Mouse (Mus musculus) MEL (cell line): ENCODE data around the gene Tmub2.

Experiments used
- CHD2 ChIP-seq: IDR thresholded peaks from 2 replicates; pipeline ENCODE4 v1.6.1; 2011; ENCODE audit warnings: low read length, improper control_type of control experiment
- CTCF ChIP-seq, 3 experiments: IDR thresholded peaks in 2 of 3; conservative IDR thresholded peaks in 1 of 3; 2 replicates each; pipeline ENCODE4 v1.5.1; 2011 to 2012; ENCODE audit warnings: low read length in 3 of 3, low read depth in 2 of 3, mild to moderate bottlenecking in 2 of 3, improper control_type of control experiment in 1 of 3, inconsistent platforms in 1 of 3, mixed read lengths in 1 of 3, moderate library complexity in 1 of 3; ENCODE audit not compliant: control insufficient read depth in 1 of 3, insufficient read depth in 1 of 3, poor library complexity in 1 of 3, severe bottlenecking in 1 of 3
- E2F4 ChIP-seq: IDR thresholded peaks from 2 replicates; pipeline ENCODE4 v1.6.1; 2011; ENCODE audit warnings: low read depth, low read length, improper control_type of control experiment, borderline replicate concordance
- KAT2A ChIP-seq: conservative IDR thresholded peaks from 2 replicates; pipeline ENCODE4 v1.6.1; 2012; ENCODE audit warnings: low read depth, low read length, improper control_type of control experiment, inconsistent platforms
- MAFK ChIP-seq: IDR thresholded peaks from 2 replicates; pipeline ENCODE4 v1.6.1; 2011; ENCODE audit warnings: low read depth, mild to moderate bottlenecking, low read length, improper control_type of control experiment, borderline replicate concordance
- MAZ ChIP-seq: IDR thresholded peaks from 2 replicates; pipeline ENCODE4 v1.6.1; 2012; ENCODE audit warnings: low read depth, mild to moderate bottlenecking, inconsistent platforms, low read length, improper control_type of control experiment
- POLR2A ChIP-seq, 2 experiments: IDR thresholded peaks; 2 replicates each; pipeline ENCODE4 v1.6.1; 2011 to 2012; ENCODE audit warnings: low read length in 2 of 2, mild to moderate bottlenecking in 2 of 2, control low read depth in 1 of 2, improper control_type of control experiment in 1 of 2, low read depth in 1 of 2, moderate library complexity in 1 of 2; ENCODE audit not compliant: control insufficient read depth in 1 of 2, insufficient read depth in 1 of 2, poor library complexity in 1 of 2
- SIN3A ChIP-seq: IDR thresholded peaks from 2 replicates; pipeline ENCODE4 v1.6.1; 2012; ENCODE audit warnings: low read length, improper control_type of control experiment, inconsistent platforms
- TAL1 ChIP-seq: IDR thresholded peaks from 2 replicates; pipeline ENCODE4 v1.6.1; 2012; ENCODE audit warnings: mild to moderate bottlenecking, inconsistent platforms, low read length, moderate library complexity, mixed read lengths
- USF1 ChIP-seq: IDR thresholded peaks from 2 replicates; pipeline ENCODE4 v1.6.1; 2014; ENCODE audit warnings: low read depth, mild to moderate bottlenecking, inconsistent platforms, low read length, improper control_type of control experiment, moderate library complexity

GRCm38 (mm10) chr11:102268520-102269244 lies 16.0 kb upstream of the Tmub2 start, which contains the start of gene Asb16:
- TF ChIP-seq KAT2A (no peak), POLR2A (IDR thresholded peaks at IDR 0.05; ENCODE audit: control insufficient read depth in 1 of 2, insufficient read depth in 1 of 2, low read depth in 1 of 2, low read length in 2 of 2, poor library complexity in 1 of 2) (no peak), USF1 (no peak), MAZ (no peak), CTCF (IDR thresholded peaks at IDR 0.05 in 2 of 3, conservative IDR thresholded peaks at IDR 0.05 in 1 of 3; ENCODE audit: control insufficient read depth in 1 of 3, insufficient read depth in 1 of 3, low read depth in 2 of 3, low read length in 3 of 3, poor library complexity in 1 of 3, severe bottlenecking in 1 of 3) (no peak), SIN3A (no peak), E2F4 (no peak), MAFK (no peak), TAL1 (no peak), CHD2 (no peak)
